Mouse (Mus musculus): Measurements from ENCODE around the gene Esrp2.

Esrp2 gene

DNA sequence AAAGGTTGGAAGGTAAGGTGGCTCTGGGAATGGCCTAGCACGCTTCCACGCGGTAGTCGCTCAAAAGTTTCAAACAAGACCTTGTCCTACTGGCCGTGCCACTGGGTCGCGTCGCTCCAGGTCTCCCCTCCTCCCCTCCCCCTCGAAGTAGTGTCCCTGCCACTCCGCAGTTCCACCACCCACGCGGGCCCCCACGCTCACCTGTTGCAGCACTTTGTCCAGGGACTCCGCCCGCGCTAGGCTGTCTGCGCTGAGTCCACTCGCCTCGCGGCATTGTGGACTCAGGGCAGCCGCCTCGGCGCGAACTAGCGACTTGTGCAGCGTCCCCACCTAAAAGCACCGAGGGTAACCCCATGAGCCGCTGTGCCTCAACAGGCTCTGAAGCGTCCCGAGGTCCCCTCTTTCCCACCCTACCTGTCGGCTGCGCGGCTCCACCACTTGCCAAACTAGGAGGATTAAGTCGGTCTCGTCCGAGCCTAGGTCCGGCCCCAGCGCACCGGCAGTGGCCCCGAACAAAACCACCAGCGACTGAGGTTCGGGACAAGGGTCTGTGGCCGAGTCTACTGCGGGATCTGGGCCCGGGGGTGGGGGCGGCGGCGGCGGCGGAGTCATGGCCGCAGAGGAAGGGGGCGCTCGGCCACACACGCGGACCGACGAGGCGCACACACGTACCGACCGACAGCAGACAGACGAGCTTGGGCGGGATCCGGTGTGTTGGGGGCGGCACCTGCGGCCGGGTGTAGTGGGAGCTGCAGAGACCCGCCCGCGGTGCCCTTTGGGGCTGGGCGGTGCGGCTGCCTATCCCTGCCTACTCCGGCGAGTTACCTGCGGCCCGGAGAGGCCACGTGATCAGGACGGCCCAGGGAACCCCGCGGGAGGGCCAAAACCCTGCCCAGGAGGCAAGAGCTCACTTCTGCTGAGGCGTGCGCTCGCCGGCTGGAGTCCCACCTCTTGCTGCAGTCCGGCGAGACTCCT, at the start of gene Esrp2:
Gene Esrp2, minus strand, starts transcription at position 819 of the 975 bp plus-strand sequence.
- DNase-seq (ENCODE audit: low spot score), result peak; percentile 47

DNA sequence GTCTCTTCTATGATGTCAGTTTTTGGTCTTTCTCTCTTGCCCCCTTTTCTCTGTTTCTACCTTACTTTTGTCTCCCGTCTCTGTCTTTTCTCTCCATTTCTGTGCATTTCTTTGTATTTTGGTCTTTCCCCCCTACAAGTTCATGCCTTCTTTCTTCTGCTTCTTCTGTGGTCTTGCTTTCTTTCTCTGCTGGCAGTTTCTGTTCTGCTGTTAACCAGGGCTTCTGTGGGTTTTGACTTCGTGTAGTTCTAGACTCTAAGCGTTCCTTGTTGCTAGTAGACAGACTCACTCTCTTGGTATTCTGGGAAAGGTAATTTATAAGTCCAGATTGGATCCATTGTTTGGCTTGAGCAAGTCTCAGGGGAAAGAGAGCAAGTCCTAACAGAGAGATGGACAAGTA, 49.6 kb upstream of the Esrp2 start:
- DNase-seq (ENCODE audit: low spot score), result no peak

DNA sequence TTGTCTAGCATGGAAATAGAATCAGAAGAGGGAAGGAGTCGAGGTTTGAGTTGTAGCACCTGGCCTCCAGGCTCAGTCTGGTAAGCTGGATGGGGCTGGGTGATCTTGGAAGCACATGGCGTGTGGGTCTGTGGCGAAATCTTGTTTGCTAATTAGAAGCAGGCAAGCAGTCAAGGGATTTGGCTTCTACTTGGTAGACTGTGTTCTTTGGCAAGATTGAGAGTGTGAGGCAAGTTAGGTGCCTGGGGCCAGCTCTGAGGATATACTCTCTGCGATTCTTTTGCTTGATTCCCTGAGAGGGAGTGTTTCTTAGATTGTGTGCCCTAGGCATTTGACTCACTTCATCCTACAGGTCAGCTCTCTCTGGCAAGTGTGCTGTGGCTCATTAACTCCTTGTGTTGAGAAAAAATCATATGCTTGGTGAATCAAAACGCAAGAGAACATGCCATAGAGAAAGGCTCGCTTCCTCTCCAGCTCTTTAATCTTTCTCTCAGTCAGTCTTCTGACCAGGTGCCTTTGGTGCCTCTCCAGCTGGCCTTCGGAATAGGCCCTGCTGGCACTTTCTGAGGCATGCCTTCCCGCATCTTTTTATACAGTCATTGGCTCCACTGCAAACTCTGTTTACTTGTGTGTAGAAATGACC, 49.0 kb upstream of the Esrp2 start:
- no peak for DNase-seq (ENCODE audit: low spot score)

DNA sequence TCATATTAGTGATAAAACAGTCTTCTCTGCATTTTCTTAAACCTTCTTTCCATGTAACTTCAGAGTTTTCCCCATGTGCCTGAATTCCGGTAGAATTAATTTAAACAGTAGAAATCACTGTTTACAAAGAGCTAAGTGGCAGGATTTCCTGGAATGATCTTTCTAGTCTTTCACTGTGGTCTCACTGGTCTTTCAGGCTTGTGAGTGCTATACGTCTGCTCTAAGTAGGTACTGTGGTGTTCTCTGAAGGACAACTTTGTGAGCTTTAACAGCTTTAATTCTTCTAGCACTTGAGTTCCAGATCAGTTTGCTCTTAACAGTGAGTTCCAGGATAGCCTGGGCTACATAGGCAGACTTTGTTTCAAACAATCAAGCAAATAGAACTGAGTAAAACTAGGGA, 41.7 kb upstream of the Esrp2 start:
- DNase-seq (ENCODE audit: low spot score), result no peak

DNA sequence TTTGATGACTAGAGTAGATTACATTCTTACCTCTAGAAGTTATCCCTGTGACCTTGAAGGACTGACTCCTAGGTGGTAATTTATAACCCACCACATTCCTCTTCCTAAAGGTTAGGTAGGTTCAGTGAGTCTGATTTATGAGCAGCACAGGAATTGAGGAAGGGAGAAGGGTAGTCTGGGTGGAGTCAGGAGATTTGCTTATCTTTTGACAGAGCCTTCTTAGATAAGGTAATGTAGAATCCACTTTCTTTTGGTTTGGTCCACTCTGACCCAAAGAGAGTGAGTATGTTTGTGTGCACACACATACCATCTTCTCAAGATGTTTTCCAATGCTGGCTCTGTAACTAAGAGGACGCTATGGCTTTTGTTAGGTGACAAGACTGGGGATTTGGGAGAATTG, 40.8 kb upstream of the Esrp2 start:
- DNase-seq (ENCODE audit: low spot score), result no peak

DNA sequence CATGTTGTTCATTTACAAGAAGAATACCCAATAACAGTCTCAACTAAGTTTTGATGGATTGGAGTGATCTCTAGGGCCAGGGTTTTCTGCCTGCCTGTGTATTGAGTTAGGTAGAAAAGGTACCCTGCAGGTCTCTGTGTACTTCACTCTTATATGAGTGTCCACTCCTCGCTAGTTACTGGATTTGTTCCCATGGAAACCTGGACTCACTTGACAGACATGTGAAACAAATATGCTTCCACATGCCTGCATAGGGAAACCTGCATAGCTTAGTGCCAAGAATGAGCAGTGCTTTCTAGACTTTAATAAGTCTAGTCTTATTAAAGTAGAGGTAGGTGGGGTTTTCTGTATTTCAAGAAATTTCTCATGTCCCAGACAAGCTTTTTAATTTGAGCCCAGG, 40.1 kb upstream of the Esrp2 start:
- DNase-seq (ENCODE audit: low spot score), result no peak

DNA sequence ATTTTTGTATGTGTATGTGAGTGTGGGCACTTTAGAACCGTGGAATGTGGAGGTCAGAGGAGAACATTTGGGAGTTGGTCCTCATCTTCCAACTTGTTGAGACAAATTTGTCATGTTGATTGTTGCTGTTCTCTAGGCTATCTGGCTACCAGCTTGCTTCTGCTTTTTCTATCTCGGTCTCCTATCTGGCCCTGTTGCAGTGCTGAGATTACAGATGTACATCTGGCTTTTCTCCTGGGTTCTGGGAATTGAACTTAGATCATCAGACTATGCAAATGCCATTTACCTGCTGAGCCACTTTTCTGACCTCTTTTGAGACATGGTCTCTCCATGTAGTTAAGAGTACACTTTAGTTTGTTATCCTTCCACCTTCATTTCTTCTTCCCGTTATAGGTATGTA, 36.8 kb upstream of the Esrp2 start:
- no peak for DNase-seq (ENCODE audit: low spot score)

DNA sequence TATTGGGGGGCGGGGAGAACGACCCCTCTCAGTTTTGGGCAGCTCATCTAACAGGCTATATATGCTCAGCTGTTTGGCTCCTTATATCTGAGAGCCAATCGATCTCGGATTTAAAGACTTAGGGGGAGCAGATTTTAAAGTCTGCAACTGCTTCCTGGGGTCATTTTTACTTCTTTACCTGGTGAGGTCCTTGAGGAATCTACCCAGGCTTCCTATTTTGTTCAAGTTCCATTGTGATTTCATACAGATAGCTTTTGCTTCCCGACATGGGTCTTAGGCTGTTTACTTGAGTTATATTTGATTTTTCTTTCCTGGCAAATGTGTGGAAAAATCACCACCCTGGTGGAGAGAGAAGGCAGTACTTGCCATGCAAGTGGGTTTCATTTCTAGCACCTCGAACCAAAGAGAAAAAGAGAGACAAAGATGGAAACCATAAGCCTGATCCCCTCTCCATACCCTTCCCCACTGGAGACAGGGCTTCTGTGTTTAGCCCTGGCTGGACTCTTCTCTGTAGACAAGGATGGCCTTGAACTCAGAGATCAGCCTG, 33.2 kb upstream of the Esrp2 start:
- DNase-seq (ENCODE audit: low spot score), result no peak

DNA sequence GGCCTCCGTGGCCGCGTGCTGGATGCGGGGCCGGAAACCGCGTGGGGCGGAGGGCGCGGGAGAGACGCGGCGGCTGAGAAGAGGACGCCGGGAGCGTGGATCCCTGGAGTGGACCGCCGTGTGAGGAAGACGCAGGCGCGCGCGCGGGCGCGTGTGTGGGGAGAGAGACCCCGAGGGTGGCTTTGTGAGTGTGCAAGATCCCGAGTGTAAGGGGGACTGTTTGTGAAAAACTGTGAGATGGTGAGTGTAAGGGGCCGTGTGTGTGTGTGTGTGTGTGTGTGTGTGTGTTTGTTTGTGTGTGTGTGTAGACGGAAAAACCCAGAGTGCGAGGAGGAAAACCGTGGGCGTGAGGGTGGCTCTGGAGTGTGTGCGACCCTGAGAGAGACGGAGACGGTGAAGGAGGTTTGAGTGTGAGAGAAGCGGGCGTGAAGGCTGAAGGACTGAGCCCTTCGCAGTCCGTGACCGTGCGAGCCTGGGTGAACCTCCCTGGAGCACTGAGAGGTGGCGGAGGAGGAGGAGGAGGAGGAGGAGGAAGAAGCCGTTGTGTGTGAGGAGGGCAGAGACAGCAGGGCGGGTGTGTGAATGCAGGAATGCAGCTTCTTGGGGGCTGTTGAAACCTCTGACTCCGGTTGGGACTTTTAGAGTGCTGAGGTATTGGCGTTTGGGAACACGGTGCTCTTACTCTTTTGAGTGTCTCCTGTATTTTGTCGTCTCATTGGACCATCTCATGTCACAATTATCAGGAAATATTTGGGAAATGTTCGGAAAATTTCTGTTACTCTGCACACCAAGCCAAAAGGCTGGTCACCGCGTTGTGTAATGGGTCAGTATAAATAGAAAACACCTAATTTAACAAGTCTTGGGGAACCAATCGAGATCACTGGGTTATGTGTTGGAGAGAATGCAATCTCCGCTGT, 32.5 kb upstream of the Esrp2 start:
- DNase-seq (ENCODE audit: low spot score), result no peak

DNA sequence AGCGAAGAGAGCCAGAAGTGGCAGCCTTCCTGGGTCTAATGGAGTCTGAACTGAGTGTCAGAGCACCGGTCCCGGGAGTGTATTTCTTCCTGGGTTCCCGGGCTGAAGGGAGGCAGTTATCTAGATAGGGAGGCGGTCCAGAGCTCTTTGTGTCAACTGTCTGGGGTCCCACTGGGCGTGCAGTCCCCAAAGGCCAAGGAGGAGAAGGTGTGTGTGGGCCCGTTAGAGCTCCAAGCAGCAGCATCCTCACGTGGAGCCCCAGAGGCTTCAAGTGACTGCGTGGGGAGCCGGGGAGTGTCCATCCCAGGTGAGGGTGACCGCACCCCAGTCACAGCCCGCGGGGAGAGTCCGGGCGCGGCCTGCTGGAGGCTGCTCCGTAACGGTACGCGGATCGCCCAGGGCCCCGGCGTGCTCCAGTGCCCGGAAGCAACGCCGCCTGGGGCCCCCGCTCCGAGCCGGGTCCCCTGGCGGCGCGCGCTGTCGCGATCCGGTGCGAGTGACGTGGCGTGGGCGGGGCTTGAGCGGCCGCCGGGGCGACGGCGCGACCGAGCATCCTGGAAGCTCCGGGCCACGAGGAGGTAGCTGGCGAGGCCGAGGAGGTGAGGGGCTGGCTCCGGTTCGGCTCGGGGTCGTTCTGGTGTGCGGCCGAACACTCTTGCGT, 31.7 kb upstream of the Esrp2 start, which contains the start of gene Slc7a6:
Gene Slc7a6, plus strand, starts transcription at position 502 of the 661 bp plus-strand sequence.
- DNase-seq (ENCODE audit: low spot score), result peak; percentile 46

DNA sequence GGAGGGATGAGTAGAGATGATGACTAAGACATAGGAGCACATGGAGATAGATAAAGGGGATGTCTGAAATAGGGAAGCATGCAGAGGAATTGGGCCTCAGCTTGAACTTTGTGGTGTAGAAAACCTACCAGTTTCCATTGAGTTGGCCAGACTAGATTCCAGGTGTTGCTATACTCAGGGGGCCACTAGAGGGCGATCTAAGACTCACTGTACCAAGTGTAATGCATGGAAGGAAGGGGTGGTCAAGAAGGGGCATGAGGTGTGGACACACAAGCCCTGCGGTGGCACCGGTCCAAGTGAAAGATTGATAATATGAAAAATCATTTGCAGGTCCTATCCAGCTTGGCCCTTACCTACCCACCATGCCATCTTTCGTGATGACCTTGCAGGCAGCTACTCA, 28.7 kb upstream of the Esrp2 start:
- DNase-seq (ENCODE audit: low spot score), result no peak

DNA sequence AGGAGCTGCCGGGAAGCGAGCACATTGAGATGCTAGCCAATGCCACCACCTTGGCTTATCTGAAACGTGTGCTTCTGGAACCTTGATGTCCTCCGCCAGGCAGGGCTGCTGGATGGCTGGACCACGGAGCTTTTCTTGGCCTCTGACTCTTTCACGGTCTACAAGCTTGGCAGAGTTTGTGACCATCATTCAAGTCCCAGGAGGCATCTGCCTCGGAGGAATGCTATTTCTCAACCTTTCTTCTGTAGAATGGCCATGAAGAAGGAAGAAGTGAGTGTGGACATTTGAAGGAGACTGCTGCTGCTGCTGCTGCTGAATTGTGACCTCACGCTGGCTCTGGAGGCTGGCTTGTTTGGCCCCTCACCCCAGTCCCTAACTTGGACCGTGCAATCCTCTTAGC, 26.5 kb upstream of the Esrp2 start:
- no peak for DNase-seq (ENCODE audit: low spot score)

DNA sequence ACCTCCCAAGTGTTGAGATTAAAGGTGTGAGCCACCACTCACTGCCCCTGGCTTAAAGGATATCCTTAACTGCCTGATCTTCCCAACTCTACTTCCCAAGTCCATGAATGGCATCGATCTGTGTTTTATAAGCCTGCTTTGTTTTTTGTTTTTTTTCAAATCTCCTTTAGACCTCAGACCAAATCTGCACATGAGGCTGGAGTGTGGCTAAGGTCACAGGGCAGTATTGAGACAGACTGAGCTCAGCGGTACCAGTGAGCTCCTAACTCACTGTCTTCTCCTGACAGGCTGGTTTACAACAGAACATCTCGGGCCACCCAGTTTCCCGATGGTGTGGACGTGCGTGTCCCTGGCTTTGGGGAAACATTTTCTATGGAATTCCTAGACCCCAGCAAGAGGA, 23.1 kb upstream of the Esrp2 start:
- no peak for DNase-seq (ENCODE audit: low spot score)

DNA sequence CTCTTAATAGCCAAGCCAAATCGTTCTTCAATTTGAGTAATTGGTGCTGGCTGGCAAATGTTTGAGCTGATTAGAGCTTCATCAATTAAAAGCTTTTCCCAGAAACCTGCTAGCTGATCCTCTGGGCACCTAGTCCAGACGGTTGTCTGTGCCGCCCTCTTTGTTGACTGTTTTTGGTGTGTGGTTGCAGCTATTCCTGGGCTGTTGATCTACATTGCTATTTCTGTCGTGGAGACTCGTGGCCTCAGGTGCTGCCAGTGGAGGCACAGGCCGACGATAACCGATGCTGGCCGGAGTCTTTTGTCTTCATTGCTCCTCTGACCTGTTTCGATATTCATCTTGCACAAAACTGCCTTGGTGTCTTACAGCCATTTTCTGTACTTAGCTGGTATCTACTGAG, 21.6 kb upstream of the Esrp2 start:
- no peak for DNase-seq (ENCODE audit: low spot score)

DNA sequence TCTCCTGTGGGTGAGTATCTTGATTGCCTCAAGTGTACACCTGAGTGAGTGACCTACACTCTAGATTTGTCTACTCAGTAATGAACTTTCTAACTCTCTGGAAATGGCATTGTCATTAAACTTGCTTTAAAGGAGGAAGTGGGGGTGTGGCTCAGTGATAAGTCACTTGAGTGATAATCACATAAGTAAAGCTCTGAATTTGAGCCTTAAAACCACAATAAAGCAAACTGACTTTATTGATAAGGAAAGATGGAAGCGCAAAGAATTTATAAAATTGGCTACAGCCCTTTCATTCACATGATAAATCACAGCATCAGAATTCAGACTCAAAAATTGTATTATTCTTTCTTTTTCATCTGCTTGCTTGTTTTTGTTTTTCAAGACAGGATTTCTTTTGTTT, 20.6 kb upstream of the Esrp2 start:
- DNase-seq (ENCODE audit: low spot score), result no peak

DNA sequence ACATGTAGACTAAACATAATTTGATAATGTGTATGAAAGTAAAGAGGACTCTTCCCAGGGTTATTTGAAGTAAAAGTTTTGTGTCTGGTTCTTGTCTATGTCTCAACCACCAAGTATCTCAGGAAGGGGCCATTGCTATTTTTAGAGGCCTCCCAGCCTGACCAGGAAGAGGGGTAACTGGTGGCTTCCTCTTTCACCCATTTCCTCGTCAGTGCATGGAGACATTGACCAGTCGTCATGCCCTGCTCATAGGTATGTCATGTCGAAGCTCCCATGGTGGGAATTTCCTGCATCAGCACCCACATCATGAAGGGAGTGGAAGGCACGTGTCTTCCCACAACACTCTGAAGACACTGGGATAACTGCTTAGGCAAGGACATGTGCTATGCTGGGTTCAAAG, 16.1 kb upstream of the Esrp2 start:
- DNase-seq (ENCODE audit: low spot score), result no peak

DNA sequence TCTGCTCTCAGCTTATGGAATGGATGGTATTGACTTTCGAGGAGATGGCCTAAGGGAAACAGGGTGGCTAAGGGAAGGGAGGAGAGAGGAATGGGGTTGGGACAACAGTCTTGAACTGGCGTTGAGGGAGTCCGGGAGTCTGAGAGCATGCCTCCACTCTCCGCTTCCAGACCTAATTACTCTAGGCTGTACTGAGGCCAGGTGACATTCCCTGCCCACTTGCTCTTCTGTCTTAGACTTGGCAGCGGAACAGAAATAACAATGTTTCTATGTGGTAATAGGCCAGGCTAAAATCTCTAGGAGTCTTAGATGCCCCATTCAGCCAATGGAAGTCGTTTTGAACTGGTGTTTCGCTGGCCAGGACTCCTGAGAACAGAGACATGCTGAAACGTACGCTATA, 14.3 kb upstream of the Esrp2 start:
- DNase-seq (ENCODE audit: low spot score), result no peak

DNA sequence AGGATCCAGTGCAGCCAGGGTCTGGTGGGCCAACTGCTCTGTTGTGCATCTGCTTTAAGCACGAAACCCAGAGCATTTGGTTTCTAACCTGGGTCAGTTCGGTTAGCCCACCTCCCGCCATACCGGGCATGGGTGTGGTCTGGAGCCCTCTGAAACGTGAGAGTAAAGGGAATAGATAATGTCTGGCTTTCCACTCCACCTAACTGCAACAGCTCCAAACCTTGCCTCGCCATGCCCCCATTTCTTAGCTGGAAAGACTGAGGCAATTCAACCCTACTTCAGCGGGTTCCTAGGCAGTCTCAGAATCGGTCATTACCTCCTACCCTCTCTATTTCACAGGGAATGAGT, 13.9 kb upstream of the Esrp2 start:
- no peak for DNase-seq (ENCODE audit: low spot score)

DNA sequence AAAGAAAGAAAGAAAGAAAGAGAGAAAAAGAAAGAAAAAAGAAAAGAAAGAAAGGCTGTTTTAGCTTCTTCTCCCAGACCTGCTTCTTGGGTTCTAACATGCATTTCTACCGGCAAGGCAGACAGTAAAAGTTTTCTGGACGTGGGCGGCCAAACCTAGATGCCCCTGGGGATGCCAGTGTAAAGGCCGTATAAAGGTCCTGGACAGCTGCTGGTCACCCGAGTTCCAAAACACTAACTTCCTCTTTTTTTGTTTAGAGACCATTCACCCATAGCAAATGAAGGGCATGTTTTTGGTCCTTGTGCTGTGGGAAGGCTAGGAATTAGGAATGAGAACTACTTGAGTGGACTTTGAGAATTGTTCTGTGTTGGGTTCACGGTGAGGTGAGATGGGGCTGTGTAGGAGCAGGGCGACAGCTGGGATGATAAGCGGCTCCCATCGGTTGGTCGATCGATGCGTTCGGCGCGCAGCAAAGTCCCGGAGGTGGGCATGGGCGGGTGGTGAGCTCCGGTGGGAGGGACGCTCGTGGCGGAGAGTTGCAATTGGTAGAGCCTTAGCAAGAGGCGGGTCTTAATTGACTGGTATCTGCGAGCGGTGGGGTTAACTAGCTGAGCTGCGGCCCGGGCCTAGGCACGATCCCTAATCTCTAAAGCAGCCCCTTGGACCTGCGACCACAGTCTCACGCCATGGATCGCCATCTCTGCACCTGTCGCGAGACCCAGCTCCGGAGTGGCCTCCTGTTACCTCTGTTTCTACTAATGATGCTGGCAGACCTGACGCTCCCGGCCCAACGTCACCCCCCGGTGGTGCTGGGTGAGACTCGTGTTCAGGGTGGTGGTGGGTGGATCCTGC, 13.3 kb upstream of the Esrp2 start, which contains the start of gene Pla2g15:
Gene Pla2g15, plus strand, starts transcription at position 599 of the 852 bp plus-strand sequence.
- DNase-seq (ENCODE audit: low spot score), result peak; percentile 79

DNA sequence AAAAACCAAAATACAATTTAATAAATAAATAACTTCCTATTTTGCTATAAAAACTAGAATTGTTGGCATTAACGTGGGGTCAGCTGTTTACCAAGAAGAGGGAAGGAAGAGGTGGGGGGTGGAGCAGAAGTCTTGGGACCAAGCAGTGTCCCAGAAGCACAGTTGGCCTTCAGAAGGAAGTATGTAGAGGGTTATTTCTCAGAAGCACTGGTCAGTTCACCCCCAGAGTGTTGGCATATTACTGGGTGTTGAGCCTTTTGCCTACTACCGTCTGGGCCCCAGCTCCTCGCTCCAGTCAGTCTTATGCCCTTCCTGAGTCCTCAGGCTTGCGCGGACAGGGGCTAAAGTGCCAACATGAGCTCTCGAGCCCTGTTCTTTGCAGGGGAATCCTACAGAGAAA, 12.3 kb upstream of the Esrp2 start:
- DNase-seq (ENCODE audit: low spot score), result no peak
